Mouse (Mus musculus) CH12.LX (cell line): ENCODE results near the gene Tmem245.

Source experiments
- CTCF ChIP-seq, 2 experiments: IDR thresholded peaks in 1 of 2; conservative IDR thresholded peaks in 1 of 2; 2 replicates each; pipeline ENCODE4 v1.5.1; 2011 to 2012; ENCODE audit warnings: low read depth in 2 of 2, low read length in 2 of 2, improper control_type of control experiment in 1 of 2, inconsistent platforms in 1 of 2, mild to moderate bottlenecking in 1 of 2, moderate library complexity in 1 of 2
- ETS1 ChIP-seq: conservative IDR thresholded peaks from 2 replicates; pipeline ENCODE4 v1.6.1; 2012; ENCODE audit warnings: low read depth, mild to moderate bottlenecking, inconsistent platforms, low read length, improper control_type of control experiment, moderate library complexity
- KAT2A ChIP-seq: IDR thresholded peaks from 2 replicates; pipeline ENCODE4 v1.6.1; 2012; ENCODE audit warnings: low read length, improper control_type of control experiment, inconsistent platforms; ENCODE audit not compliant: insufficient replicate concordance
- MAX ChIP-seq: IDR thresholded peaks from 2 replicates; pipeline ENCODE4 v1.6.1; 2011; ENCODE audit warnings: low read length, improper control_type of control experiment
- POLR2A ChIP-seq: IDR thresholded peaks from 2 replicates; pipeline ENCODE4 v1.6.1; 2011; ENCODE audit warnings: low read depth, mild to moderate bottlenecking, improper control_type of control experiment, low read length
- RAD21 ChIP-seq: IDR thresholded peaks from 2 replicates; pipeline ENCODE4 v1.6.1; 2011; ENCODE audit warnings: low read depth, mild to moderate bottlenecking, low read length, improper control_type of control experiment, moderate library complexity
- UBTF ChIP-seq: IDR thresholded peaks from 2 replicates; pipeline ENCODE4 v1.6.1; 2012; ENCODE audit warnings: low read depth, mild to moderate bottlenecking, inconsistent platforms, low read length, improper control_type of control experiment, moderate library complexity

DNA sequence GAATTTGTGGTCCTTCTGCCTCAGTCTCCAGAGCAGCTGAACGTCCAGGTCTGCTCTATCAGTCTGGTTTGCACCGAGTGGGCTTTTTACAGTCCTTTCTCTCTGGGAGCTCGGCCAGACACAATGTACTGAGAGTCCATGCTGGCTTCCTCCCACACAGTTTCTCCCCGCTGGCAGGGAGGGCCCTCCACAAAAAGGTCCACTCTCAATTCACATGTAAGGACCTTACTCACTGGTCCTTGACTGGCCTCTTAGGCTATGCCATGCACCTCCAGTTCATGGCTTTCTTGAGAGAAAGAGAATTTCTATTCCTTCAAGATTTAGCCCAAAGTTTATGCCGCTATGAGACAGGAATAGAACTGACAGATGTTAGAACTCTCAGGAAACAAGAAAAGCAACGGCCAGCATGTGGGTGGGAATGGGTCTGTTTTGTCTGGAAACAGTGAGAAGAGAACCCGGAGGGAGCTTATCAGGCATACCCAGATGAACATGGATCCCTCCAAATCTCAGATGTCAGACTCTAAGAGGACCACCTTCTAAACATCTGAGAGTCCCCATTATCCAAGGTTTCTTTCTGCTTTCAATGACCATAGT lies 18.4 kb upstream of the Tmem245 start:
- no peak for TF ChIP-seq POLR2A
- TF ChIP-seq CTCF (conservative IDR thresholded peaks at IDR 0.05 in 1 of 2, IDR thresholded peaks at IDR 0.05 in 1 of 2; ENCODE audit: low read depth in 2 of 2, low read length in 2 of 2) = no peak
- TF ChIP-seq MAX = no peak
- TF ChIP-seq KAT2A = no peak
- TF ChIP-seq UBTF = no peak
- no peak for TF ChIP-seq ETS1
- no peak for TF ChIP-seq RAD21
